Mouse (Mus musculus): ENCODE data around the gene Riiad1. TPM values are rescaled to one million over a fixed set of nuclear protein-coding genes. Genes with fewer than 3 reads are reported as not detected.

Gene Riiad1
- polyA plus RNA-seq, 1 experiment from 2014 or later, result 28.7 TPM

DNA sequence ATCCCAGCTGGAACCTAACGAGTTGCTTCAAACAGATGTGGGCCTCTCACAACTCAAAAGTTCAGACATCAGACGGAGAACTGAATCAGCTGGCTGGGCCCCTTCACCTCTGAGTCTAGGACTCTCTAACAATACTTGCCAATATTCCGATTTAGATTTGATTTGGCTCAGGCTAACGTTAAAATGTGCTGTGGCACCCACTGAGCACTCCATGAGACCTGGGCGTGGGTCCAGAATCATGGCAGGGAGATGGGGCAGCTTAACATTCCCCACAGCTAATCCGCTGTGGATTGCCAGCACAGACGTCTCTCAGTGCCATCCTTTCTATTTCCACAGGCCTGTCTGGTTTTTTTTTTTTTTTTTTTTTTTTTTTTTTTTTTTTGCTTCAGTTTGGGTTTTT lies 5.8 kb upstream of the Riiad1 start:
- no peak for TF ChIP-seq EP300 (IDR thresholded peaks at IDR 0.05)
- no peak for TF ChIP-seq CTCF (IDR thresholded peaks at IDR 0.05)
- no peaks in the 10 kb centered on the region for H3K4me1 ChIP-seq (ENCODE audit: insufficient read depth, low read depth, low read length)
- H3K9ac ChIP-seq (replicated peaks; ENCODE audit: low read depth), result no peak overlapping the region
- no peak for DNase-seq (ENCODE audit: low spot score)
- no peak overlapping the region for H3K4me3 ChIP-seq (ENCODE audit: low read depth, low read length)
- H3K4me2 ChIP-seq (replicated peaks; ENCODE audit: low read depth, low read length), result no peak overlapping the region
- no peak overlapping the region for H3K27ac ChIP-seq (ENCODE audit: low read length)
- H3K27me3 ChIP-seq (replicated peaks; ENCODE audit: insufficient read depth, low read length), result no peaks in the 10 kb centered on the region
- WGBS, result 66% methylated on average over 7 of the region's 7 CpGs
- H3K9me3 ChIP-seq (ENCODE audit: low read length), result no peaks in the 10 kb centered on the region
- ATAC-seq, result no peak
- H3K36me3 ChIP-seq (ENCODE audit: insufficient read depth, low read length), result no peaks in the 10 kb centered on the region

DNA sequence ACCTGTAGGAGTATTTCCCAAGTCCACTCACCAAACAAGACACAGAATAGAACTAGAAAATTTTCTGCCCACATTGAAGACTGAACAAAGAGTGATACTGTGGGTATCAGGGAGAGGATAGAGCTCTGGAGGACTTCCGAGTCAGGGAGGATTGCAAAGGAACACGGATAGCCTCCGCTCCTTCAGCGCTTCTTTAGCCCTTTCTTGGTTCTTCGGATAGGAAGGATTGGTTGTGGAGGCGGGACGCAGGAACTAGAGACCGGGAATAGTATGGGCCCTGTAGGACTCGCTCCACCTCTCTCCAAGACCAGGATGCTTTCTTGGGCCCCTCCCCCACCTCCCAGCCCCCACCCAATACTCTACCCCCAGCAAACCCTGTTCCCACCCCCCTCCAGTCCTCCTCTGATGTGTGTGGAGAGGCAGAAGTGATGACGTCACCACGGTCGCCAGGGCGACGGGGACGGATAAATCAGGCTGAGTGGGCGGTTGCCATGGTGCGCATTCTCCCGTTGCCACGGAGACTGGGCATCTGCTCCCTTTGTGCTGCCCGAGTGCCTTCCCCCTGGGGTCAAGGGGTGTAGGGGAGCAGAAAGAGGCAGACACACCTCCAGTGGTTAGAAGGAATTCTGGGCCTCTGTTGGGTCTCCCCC lies 3.8 kb upstream of the Riiad1 start:
- Histone ChIP-seq H3K9ac (replicated peaks; ENCODE audit: low read depth) (no peak overlapping the region), H3K36me3 (ENCODE audit: insufficient read depth, low read length) (no peaks in the 10 kb centered on the region), H3K9me3 (ENCODE audit: low read length) (no peaks in the 10 kb centered on the region), H3K4me3 (ENCODE audit: low read depth, low read length) (no peak overlapping the region), H3K4me1 (ENCODE audit: insufficient read depth, low read depth, low read length) (no peaks in the 10 kb centered on the region), H3K27me3 (replicated peaks; ENCODE audit: insufficient read depth, low read length) (no peaks in the 10 kb centered on the region), H3K4me2 (replicated peaks; ENCODE audit: low read depth, low read length) (no peak overlapping the region), H3K27ac (ENCODE audit: low read length) (no peak overlapping the region)
- DNase-seq (ENCODE audit: low spot score), result no peak
- TF ChIP-seq EP300 (IDR thresholded peaks at IDR 0.05), result no peak
- no peak for TF ChIP-seq CTCF (IDR thresholded peaks at IDR 0.05)
- ATAC-seq, result no peak
- WGBS, result 25% methylated on average over 20 of the region's 20 CpGs

- TF ChIP-seq EP300 (IDR thresholded peaks at IDR 0.05) (no peak), CTCF (IDR thresholded peaks at IDR 0.05) (no peak)
- Histone ChIP-seq H3K4me1 (ENCODE audit: insufficient read depth, low read depth, low read length) (no peaks in the 10 kb centered on the region), H3K27ac (ENCODE audit: low read length) (no peak overlapping the region), H3K9ac (replicated peaks; ENCODE audit: low read depth) (no peak overlapping the region), H3K27me3 (replicated peaks; ENCODE audit: insufficient read depth, low read length) (0 out of 2 replicates have a peak, but pooled peaks cover 5% of the 10 kb centered on the region), H3K36me3 (ENCODE audit: insufficient read depth, low read length) (no peaks in the 10 kb centered on the region), H3K4me2 (replicated peaks; ENCODE audit: low read depth, low read length) (no peak overlapping the region), H3K9me3 (ENCODE audit: low read length) (no peaks in the 10 kb centered on the region), H3K4me3 (ENCODE audit: low read depth, low read length) (no peak overlapping the region)
- DNase-seq (ENCODE audit: low spot score) (peak; percentile 76), ATAC-seq (peak; percentile 53)
- WGBS, result 67% methylated on average over 17 of the region's 17 CpGs
These were observed 2.7 kb upstream of the Riiad1 start for GRCm38 (mm10) chr3:94482764-94483385.

- no peak for TF ChIP-seq EP300 (IDR thresholded peaks at IDR 0.05)
- TF ChIP-seq CTCF (IDR thresholded peaks at IDR 0.05), result no peak
- WGBS, result 60% methylated on average over 4 of the region's 4 CpGs
- H3K27ac ChIP-seq (ENCODE audit: low read length), result no peak overlapping the region
- H3K9ac ChIP-seq (replicated peaks; ENCODE audit: low read depth), result no peak overlapping the region
- ATAC-seq (no peak), DNase-seq (ENCODE audit: low spot score) (no peak)
- no peaks in the 10 kb centered on the region for H3K4me1 ChIP-seq (ENCODE audit: insufficient read depth, low read depth, low read length)
- H3K27me3 ChIP-seq (replicated peaks; ENCODE audit: insufficient read depth, low read length), result 0 out of 2 replicates have a peak, but pooled peaks cover 5% of the 10 kb centered on the region
- H3K36me3 ChIP-seq (ENCODE audit: insufficient read depth, low read length), result no peaks in the 10 kb centered on the region
- no peak overlapping the region for H3K4me2 ChIP-seq (replicated peaks; ENCODE audit: low read depth, low read length)
- no peak overlapping the region for H3K4me3 ChIP-seq (ENCODE audit: low read depth, low read length)
- H3K9me3 ChIP-seq (ENCODE audit: low read length), result no peaks in the 10 kb centered on the region
These were observed 1.3 kb upstream of the Riiad1 start for GRCm38 (mm10) chr3:94481429-94481828.

- Histone ChIP-seq H3K36me3 (ENCODE audit: insufficient read depth, low read length) (no peaks in the 10 kb centered on the region), H3K4me2 (replicated peaks; ENCODE audit: low read depth, low read length) (no peak overlapping the region), H3K4me1 (ENCODE audit: insufficient read depth, low read depth, low read length) (no peaks in the 10 kb centered on the region), H3K9me3 (ENCODE audit: low read length) (no peaks in the 10 kb centered on the region), H3K27ac (ENCODE audit: low read length) (no peak overlapping the region), H3K4me3 (ENCODE audit: low read depth, low read length) (no peak overlapping the region), H3K27me3 (replicated peaks; ENCODE audit: insufficient read depth, low read length) (0 out of 2 replicates have a peak, but pooled peaks cover 5% of the 10 kb centered on the region), H3K9ac (replicated peaks; ENCODE audit: low read depth) (no peak overlapping the region)
- TF ChIP-seq CTCF (IDR thresholded peaks at IDR 0.05) (no peak), EP300 (IDR thresholded peaks at IDR 0.05) (no peak)
- 7% methylated on average over 11 of the region's 11 CpGs for WGBS
- ATAC-seq, result no peak
- DNase-seq (ENCODE audit: low spot score), result peak; percentile 44
These were observed 577 bp downstream of the Riiad1 start for GRCm38 (mm10) chr3:94479564-94479963.

DNA sequence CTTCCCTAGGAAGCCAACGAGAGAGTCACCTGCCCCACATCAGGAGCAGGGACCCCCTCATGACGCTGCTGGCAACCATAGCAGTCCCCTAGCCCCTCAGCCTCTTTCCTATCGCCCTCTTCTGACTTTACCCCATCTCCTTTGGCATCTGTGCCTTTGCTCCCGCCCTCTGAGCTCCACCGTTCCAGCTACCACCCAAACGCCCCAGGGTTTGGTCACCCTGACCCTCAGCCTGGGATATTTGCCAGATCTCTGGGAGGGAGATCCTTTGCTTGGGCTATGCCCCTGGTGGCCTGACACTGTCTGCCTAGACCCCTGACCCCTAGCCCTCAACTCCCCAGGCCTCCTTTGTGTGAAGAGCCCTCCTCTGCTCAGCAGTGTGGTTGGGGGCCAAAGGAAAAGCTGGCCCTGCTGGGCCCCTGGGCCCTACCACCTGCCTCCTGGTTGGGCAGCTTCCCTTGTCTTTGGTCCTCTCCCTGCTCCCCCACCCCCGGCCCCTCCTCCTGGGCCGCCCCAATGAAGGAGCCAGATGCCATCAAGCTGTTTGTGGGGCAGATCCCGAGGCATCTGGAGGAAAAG lies 1.5 kb downstream of the Riiad1 start:
- DNase-seq (ENCODE audit: low spot score) (no peak), ATAC-seq (no peak)
- Histone ChIP-seq H3K4me1 (ENCODE audit: insufficient read depth, low read depth, low read length) (no peaks in the 10 kb centered on the region), H3K9me3 (ENCODE audit: low read length) (no peaks in the 10 kb centered on the region), H3K27me3 (replicated peaks; ENCODE audit: insufficient read depth, low read length) (0 out of 2 replicates have a peak, but pooled peaks cover 5% of the 10 kb centered on the region), H3K27ac (ENCODE audit: low read length) (no peak overlapping the region), H3K36me3 (ENCODE audit: insufficient read depth, low read length) (no peaks in the 10 kb centered on the region), H3K4me3 (ENCODE audit: low read depth, low read length) (no peak overlapping the region), H3K4me2 (replicated peaks; ENCODE audit: low read depth, low read length) (no peak overlapping the region), H3K9ac (replicated peaks; ENCODE audit: low read depth) (no peak overlapping the region)
- WGBS, result 12% methylated on average over 9 of the region's 9 CpGs
- TF ChIP-seq CTCF (IDR thresholded peaks at IDR 0.05), result no peak
- no peak for TF ChIP-seq EP300 (IDR thresholded peaks at IDR 0.05)

Measured in lung, postnatal 0 days (tissue).